Mouse (Mus musculus) liver, adult (tissue): ENCODE results near the gene Tmtc1.
A peak's percentile ranks its signal among the peaks of the same experiment; 100 is the strongest.

Experiments used
- GATA4 ChIP-seq: IDR thresholded peaks from 2 replicates; pipeline ENCODE4 v1.6.1; 2014; ENCODE audit warnings: mild to moderate bottlenecking, low read length; ENCODE audit not compliant: insufficient replicate concordance

The Tmtc1 gene

DNA sequence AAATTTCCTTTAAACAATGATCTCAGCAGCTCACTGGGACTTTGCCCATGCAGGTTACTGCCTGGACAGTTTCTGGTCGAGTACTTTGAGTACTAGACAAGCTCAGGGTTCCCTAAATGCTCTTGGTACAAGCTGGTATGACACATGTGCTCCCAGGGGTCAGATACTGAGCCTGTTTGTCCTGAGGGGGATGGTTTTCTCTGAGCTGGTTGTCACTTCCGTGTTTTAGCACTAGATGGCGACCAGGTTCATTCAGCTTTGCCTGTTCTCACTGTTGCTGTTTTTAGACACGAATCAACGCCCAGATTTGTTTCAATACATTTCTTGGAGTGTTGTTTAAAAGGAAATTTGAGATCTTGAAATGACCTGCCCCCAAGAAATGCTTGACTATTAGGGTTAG, 229.4 kb downstream of the Tmtc1 start:
- TF ChIP-seq GATA4, result no peak

DNA sequence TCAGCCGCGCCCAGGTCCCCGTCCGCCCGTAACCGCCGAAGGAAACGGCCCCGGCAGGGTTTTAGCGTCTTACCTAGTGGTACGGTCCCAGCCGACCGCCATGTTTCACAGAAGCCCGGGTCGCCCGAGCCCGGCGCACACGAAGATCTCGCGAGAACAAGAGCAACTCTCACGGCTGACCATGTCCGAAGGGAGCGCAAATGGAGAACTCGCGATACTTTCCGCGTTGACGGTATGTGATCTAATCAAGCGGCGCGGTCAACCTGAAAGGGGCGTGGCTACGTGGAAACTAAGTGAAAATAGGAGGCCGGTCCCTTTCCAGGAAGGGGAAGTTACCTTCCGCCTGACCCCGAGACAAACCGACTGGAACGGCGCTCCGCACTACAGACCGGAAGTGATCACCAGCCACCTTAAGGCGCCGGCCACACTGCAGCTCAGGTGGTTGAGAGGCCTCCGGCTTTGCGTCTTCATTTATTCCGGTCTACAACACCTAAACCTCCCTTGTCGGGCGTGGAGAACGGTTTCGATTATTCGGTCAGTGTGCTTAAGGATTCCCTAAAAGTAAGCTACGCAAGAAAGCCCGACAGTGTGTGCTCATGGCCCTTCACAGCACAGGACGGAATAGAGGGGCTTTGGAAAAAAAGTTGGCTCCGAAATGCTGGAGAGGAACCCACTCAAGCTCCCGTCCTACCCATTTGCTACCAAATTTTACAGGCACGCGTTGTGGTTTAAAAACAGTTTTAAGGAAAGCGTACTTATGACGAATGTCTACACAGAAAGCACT, 232.1 kb downstream of the Tmtc1 start, which contains the start of gene Ergic2:
TSS of gene Ergic2 (minus strand) at position 478 of the 784 bp plus-strand sequence.
- peak; percentile 45; the same call in 1 of the 2 replicates for TF ChIP-seq GATA4

DNA sequence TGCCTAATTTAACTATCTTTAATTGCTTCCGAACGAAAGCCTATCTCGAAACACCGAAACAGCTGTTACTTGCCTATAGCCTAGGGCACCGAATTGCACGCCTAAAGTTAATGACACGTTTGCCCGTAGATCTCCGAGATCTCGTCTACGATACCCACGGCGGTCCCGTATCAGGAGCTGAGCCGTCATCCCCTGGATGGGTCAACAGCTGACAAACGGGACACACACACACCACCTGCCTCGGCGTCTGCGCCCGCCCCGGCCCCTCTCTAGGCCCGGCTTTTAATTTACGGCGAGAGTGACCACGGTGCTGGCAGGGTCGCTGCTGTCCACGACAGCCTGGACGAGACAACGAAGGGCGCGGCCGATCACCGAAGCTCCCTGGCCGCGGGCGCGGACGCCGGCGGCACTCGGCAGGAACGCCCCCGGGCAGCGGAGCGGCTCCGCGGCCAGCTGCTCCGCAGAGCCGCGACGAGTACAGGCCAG, 232.8 kb downstream of the Tmtc1 start:
- no peak for TF ChIP-seq GATA4

DNA sequence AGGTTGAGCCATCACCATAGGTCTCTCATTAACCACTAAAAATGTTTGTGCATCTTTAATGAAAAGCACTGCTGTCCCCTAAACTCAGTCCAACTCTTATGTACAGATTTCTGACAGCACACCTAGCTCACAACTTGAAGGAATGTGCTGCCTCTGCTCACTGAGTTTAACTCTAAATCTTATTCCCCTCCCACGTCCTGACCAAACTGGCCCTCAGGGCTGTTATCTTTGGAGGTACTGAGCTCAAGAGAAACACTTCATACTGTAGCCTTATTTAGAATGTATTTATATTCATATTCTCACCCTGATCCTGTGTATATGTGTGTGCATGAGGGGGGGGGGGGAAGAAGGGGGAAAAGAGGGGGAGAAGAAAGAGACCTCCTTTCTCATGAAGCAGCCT, 236.7 kb downstream of the Tmtc1 start:
- no peak for TF ChIP-seq GATA4

DNA sequence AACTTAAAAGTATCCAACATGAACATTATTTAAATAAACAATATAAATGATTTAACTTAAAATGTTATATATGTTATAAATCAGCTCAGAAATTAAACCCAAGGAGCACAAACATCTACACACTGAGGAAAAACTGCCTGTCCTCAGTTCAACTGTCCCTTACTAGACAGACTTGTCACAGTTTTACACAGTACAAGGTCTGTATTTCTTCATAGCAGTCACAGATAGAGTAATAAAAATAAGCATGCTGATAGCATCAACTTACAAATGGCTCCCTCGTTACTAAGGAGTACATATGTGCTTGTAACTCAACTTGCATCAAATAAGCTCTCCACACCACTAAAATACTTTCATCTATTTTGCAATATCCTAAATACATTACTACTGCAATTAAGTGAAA, 239.1 kb downstream of the Tmtc1 start:
- TF ChIP-seq GATA4, result no peak

DNA sequence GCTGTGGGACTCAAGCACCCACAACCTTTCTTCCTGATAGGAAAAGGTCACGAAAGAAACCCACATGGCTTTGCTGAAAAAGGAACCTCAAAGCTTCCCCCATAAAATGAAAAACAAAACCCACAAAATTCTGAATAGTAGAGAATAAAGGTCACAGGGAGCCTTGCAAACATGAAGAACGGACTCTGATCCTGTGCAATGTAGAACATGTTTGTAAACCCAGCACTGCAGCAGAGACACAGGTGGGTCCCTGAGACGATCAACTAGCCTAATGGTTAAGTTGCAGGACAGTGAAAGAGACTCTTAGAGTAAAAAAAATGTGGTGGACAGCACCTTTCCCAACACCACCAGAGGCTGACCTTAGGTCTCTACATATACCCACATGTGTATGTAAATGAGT, 244.5 kb downstream of the Tmtc1 start:
- TF ChIP-seq GATA4, result no peak

DNA sequence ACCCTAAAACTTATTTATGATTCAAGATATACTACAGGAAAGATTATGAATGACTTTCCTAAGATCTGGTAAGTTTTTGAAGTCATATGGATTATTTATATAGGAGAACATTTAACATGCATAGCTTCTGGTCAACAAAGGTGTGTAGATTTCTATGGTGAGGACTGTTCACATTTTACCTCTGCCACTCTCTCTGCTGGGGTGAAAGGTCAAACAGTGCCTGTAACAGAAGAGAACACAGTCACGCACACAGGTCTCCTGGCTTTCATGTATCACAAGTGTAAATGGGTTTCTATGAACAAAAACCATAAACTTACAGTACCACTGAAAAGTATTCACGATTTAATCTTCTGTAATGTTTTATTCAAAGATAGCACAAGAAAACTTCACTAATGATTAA, 245.0 kb downstream of the Tmtc1 start:
- no peak for TF ChIP-seq GATA4

DNA sequence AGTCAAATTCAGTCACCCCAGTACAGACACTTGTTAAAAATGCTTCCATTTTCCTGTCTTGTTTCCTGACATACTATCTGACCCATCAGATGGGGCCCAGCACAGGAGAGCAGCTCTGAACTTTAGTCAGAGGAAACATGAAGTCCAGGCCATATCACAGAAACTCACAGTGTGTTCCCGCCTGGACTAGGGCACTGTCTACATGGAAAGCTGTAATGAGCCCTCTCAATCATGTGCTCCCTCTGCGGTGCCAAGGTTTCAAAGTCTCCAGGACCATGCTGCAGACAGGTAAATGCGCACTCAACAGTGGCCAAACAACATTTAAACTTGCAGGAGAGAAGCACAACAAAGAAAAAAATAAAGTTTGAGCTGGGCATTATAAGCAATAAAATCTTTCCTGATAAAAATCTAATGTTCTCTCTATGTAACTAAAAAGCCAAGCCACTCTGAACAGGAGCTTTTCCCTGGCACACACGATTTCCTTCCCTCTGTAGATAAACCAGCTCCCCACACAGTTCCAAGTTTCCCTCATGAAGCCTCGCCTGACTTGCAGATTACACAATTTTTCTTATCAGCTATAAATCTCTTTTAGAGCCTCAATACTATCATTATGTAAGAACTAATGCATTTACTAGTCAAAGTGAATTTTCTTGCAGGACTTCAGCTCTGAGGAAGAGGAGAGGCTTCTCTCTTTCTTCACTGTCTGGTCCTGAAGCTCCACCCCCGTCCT, 250.1 kb downstream of the Tmtc1 start:
- peak; percentile 88 for TF ChIP-seq GATA4

DNA sequence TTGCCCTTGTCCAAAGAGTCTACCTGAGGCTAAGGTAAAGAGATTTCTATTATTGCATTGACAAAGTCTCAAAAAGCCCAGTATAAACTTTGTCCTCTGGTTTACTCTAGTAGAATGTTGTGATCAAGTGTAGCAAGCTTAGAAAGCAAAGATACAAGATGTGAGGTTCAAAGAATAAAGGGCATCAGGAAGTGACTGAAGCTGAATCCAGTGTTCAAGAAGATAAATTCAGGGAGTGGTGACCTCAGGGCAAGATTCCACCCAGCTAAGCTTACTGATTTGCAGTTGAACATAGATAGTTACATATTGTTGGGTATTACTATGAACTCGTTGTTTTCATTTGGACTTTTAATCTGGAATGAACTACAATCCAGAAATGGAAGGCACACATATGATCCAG, 258.5 kb downstream of the Tmtc1 start:
- TF ChIP-seq GATA4, result no peak
